Mouse (Mus musculus) neural tube, embryonic 12.5 days (tissue): ENCODE data around the gene Olfr1179. TPM values are rescaled to one million over a fixed set of nuclear protein-coding genes. Genes with fewer than 3 reads are reported as not detected.
"Not testable (repeated sequence)": the region's sequence is repeated elsewhere in the genome, so short reads cannot be mapped to it uniquely, and the experiment has no call there.

Source experiments
- ATAC-seq: fragments of 200-750 bp; cut with Nextera tagmentation; 2 replicates; pipeline ENCODE4 v1.8.0; 2017; ENCODE audit warnings: low read depth, mild to moderate bottlenecking, moderate TSS enrichment, moderate library complexity; ENCODE audit not compliant: low FRiP score
- H3K27ac ChIP-seq: fragments of 300-500 bp; sonication (generic); 2 replicates; pipeline ENCODE4 v1.5.1; 2016
- H3K27me3 ChIP-seq: fragments of 300-500 bp; sonication (generic); replicated peaks from 2 replicates; pipeline ENCODE4 v1.6.1; 2016; ENCODE audit warnings: mild to moderate bottlenecking
- H3K36me3 ChIP-seq: fragments of 300-500 bp; sonication (generic); 2 replicates; pipeline ENCODE4 v1.6.1; 2016; ENCODE audit warnings: mild to moderate bottlenecking
- H3K4me1 ChIP-seq: fragments of 300-500 bp; sonication (generic); 2 replicates; pipeline ENCODE4 v1.6.1; 2016
- H3K4me2 ChIP-seq: fragments of 300-500 bp; sonication (generic); replicated peaks from 2 replicates; pipeline ENCODE4 v1.6.1; 2016; ENCODE audit warnings: mild to moderate bottlenecking
- H3K4me3 ChIP-seq: fragments of 300-500 bp; sonication (generic); 2 replicates; pipeline ENCODE4 v1.5.1; 2016
- H3K9ac ChIP-seq: fragments of 300-500 bp; sonication (generic); 2 replicates; pipeline ENCODE4 v1.6.1; 2016; ENCODE audit warnings: mild to moderate bottlenecking
- H3K9me3 ChIP-seq: fragments of 300-500 bp; sonication (generic); 2 replicates; pipeline ENCODE4 v1.6.1; 2016; ENCODE audit warnings: mild to moderate bottlenecking
- WGBS: fragments of 180-500 bp; shearing (Covaris S2); methylation state at CpG from one replicate; pipeline ENCODE4 v1.1.7; 2016; 5-methylcytosine and 5-hydroxymethylcytosine counted together
- polyA plus RNA-seq: library from polyadenylated mRNA; unstranded; fragments of >200 nt; fragmentation: Nextera tagmentation; extraction: Ambion mirVana; gene quantifications from 2 replicates; pipeline ENCODE4 v1.2.1, GENCODE M21; 2016

Olfr1179 gene
- not detected in 2 replicates for polyA plus RNA-seq

GRCm38 (mm10) chr2:88406353-88406752, at the start of gene Olfr1179:
Olfr1179 (minus strand) TSS chr2:88406453.
- H3K9me3 ChIP-seq, result no peaks in the 10 kb centered on the region
- no peaks in the 10 kb centered on the region for H3K4me1 ChIP-seq
- H3K27ac ChIP-seq, result no peak within 1 kb of the TSS
- H3K9ac ChIP-seq, result no peak within 1 kb of the TSS
- ATAC-seq, result no peak
- no peaks in the 10 kb centered on the region for H3K36me3 ChIP-seq
- no peaks in the 10 kb centered on the region for H3K27me3 ChIP-seq
- no peak within 1 kb of the TSS for H3K4me3 ChIP-seq
- 86% methylated on average over 3 of the region's 3 CpGs for WGBS
- no peak within 1 kb of the TSS for H3K4me2 ChIP-seq

- H3K4me3 ChIP-seq, ATAC-seq, H3K36me3 ChIP-seq, H3K9me3 ChIP-seq, H3K4me1 ChIP-seq, H3K27ac ChIP-seq, H3K4me2 ChIP-seq, H3K27me3 ChIP-seq, H3K9ac ChIP-seq: not testable (repeated sequence)
- 94% methylated on average over 1 of the region's 1 CpGs for WGBS
Measured at GRCm38 (mm10) chr2:88454567-88454966, 48.3 kb upstream of the Olfr1179 start, which contains the start of gene Olfr1183. Olfr1183 (plus strand) TSS chr2:88454867.

GRCm38 (mm10) chr2:88449031-88449430, 42.8 kb upstream of the Olfr1179 start, which contains the start of gene Gm13757:
Gm13757 (minus strand) TSS chr2:88449131.
- WGBS, result 88% methylated on average over 1 of the region's 1 CpGs
- H3K36me3 ChIP-seq, result no peaks in the 10 kb centered on the region
- no peak within 1 kb of the TSS for H3K9ac ChIP-seq
- H3K4me2 ChIP-seq, result no peak within 1 kb of the TSS
- H3K27me3 ChIP-seq, result no peaks in the 10 kb centered on the region
- no peaks in the 10 kb centered on the region for H3K4me1 ChIP-seq
- no peak within 1 kb of the TSS for H3K27ac ChIP-seq
- H3K9me3 ChIP-seq, result no peaks in the 10 kb centered on the region
- no peak within 1 kb of the TSS for H3K4me3 ChIP-seq
- no peak for ATAC-seq

GRCm38 (mm10) chr2:88426071-88426470, 19.8 kb upstream of the Olfr1179 start, which contains the start of gene Olfr1181:
Olfr1181 (minus strand) TSS chr2:88426171.
- Histone ChIP-seq H3K36me3 (no peaks in the 10 kb centered on the region), H3K4me2 (no peak within 1 kb of the TSS), H3K27me3 (no peaks in the 10 kb centered on the region), H3K9ac (no peak within 1 kb of the TSS), H3K4me1 (no peaks in the 10 kb centered on the region), H3K27ac (no peak within 1 kb of the TSS), H3K9me3 (no peaks in the 10 kb centered on the region), H3K4me3 (no peak within 1 kb of the TSS)
- no peak for ATAC-seq
- 84% methylated on average over 1 of the region's 1 CpGs for WGBS

GRCm38 (mm10) chr2:88419051-88419450, 12.8 kb upstream of the Olfr1179 start, which contains the start of gene Olfr1180:
Olfr1180 (minus strand) TSS chr2:88419151.
- Histone ChIP-seq H3K36me3 (no peaks in the 10 kb centered on the region), H3K27ac (no peak within 1 kb of the TSS), H3K4me1 (no peaks in the 10 kb centered on the region), H3K9me3 (no peaks in the 10 kb centered on the region), H3K4me3 (no peak within 1 kb of the TSS), H3K4me2 (no peak within 1 kb of the TSS), H3K27me3 (no peaks in the 10 kb centered on the region), H3K9ac (no peak within 1 kb of the TSS)
- WGBS, result 78% methylated on average over 2 of the region's 2 CpGs
- ATAC-seq, result no peak

- ATAC-seq, result no peak
- Histone ChIP-seq H3K27me3 (no peaks in the 10 kb centered on the region), H3K36me3 (no peaks in the 10 kb centered on the region), H3K4me2 (no peak within 1 kb of the TSS), H3K9ac (no peak within 1 kb of the TSS), H3K4me1 (no peaks in the 10 kb centered on the region), H3K9me3 (no peaks in the 10 kb centered on the region), H3K4me3 (no peak within 1 kb of the TSS), H3K27ac (no peak within 1 kb of the TSS)
- WGBS, result 85% methylated on average over 1 of the region's 1 CpGs
Measured at GRCm38 (mm10) chr2:88386762-88387161, 19.5 kb downstream of the Olfr1179 start, which contains the start of gene Olfr1178. Olfr1178 (plus strand) TSS chr2:88387062.

GRCm38 (mm10) chr2:88356304-88356703, 49.9 kb downstream of the Olfr1179 start:
- WGBS, result 9% methylated on average over 2 of the region's 2 CpGs
- H3K9ac ChIP-seq, result no peak overlapping the region
- H3K36me3 ChIP-seq, result no peaks in the 10 kb centered on the region
- no peak overlapping the region for H3K4me3 ChIP-seq
- no peaks in the 10 kb centered on the region for H3K4me1 ChIP-seq
- ATAC-seq, result no peak
- H3K27me3 ChIP-seq, result no peaks in the 10 kb centered on the region
- H3K9me3 ChIP-seq, result no peaks in the 10 kb centered on the region
- no peak overlapping the region for H3K4me2 ChIP-seq
- H3K27ac ChIP-seq, result no peak overlapping the region

Other genes starting within 250 kb of the Olfr1179 start
- gene Olfr1168, start 224.6 kb downstream of the Olfr1179 start, polyA plus RNA-seq, result not detected in 2 replicates
- gene Olfr1170, start 178.1 kb downstream of the Olfr1179 start, polyA plus RNA-seq, result not detected in 2 replicates
- gene Olfr1173, start 126.6 kb downstream of the Olfr1179 start, polyA plus RNA-seq, result not detected in 2 replicates
- not detected in 2 replicates for gene Olfr1174-ps, start 91.3 kb downstream of the Olfr1179 start, polyA plus RNA-seq
- gene Olfr1175-ps, start 79.2 kb downstream of the Olfr1179 start, polyA plus RNA-seq, result not detected in 2 replicates
- gene Olfr1176, start 69.7 kb downstream of the Olfr1179 start, polyA plus RNA-seq, result not detected in 2 replicates
- gene Olfr1177-ps, start 60.0 kb downstream of the Olfr1179 start, polyA plus RNA-seq, result not detected in 2 replicates
- gene Olfr1178, start 19.4 kb downstream of the Olfr1179 start, polyA plus RNA-seq, result not detected in 2 replicates
- gene Olfr1180, start 12.7 kb upstream of the Olfr1179 start, polyA plus RNA-seq, result not detected in 2 replicates
- gene Olfr1181, start 19.7 kb upstream of the Olfr1179 start, polyA plus RNA-seq, result not detected in 2 replicates
- gene Gm13757, start 42.7 kb upstream of the Olfr1179 start, polyA plus RNA-seq, result not detected in 2 replicates
- gene Olfr1183, start 48.4 kb upstream of the Olfr1179 start, polyA plus RNA-seq, result not detected in 2 replicates
- not detected in 2 replicates for gene Olfr1184, start 77.1 kb upstream of the Olfr1179 start, polyA plus RNA-seq
- not detected in 2 replicates for gene Olfr1185-ps1, start 86.9 kb upstream of the Olfr1179 start, polyA plus RNA-seq
- not detected in 2 replicates for gene Olfr1186, start 112.1 kb upstream of the Olfr1179 start, polyA plus RNA-seq
- gene Olfr1188, start 150.5 kb upstream of the Olfr1179 start, polyA plus RNA-seq, result not detected in 2 replicates
- not detected in 2 replicates for gene Olfr1189, start 180.0 kb upstream of the Olfr1179 start, polyA plus RNA-seq
- not detected in 2 replicates for gene Olfr1191-ps1, start 234.1 kb upstream of the Olfr1179 start, polyA plus RNA-seq
- gene Olfr1192-ps1, start 242.1 kb upstream of the Olfr1179 start, polyA plus RNA-seq, result not detected in 2 replicates